Mouse (Mus musculus) kidney, postnatal 25 days (tissue): ENCODE measurements at regions not wholly inside any gene's neighbourhood (a gene's known extent, or its start where the extent isn't known, plus 50 kb on each side); places are given as distances from the start of the nearest gene placed in this dataset.
A peak's percentile ranks its signal among the peaks of the same experiment; 100 is the strongest.

ENCODE experiments used
- DNase-seq, 2 experiments: peaks; one replicate each; pipeline ENCODE4 v3.0.0; 2021; ENCODE audit warnings: mixed read lengths in 2 of 2

DNA sequence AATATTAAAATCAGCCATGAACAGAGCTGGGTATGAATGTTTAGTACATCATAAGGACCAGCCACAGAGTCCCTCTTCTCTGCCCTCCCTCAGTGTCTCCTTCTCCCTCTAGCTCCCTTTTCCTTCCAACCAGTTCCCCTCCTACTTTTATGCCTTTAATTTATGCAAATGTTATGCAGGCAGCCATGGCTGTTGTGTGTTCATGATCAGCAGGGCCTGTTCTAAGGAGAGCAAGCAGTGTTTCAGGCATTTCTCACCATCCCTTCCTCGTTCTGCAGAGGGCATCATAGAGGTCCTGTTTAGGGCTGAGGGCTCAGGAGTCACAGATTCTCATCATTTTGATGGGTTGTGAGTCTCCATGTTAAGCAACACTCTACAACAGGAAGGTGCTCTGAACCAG, 162.4 kb upstream of the Dkk2 start:
- DNase-seq: no peak

DNA sequence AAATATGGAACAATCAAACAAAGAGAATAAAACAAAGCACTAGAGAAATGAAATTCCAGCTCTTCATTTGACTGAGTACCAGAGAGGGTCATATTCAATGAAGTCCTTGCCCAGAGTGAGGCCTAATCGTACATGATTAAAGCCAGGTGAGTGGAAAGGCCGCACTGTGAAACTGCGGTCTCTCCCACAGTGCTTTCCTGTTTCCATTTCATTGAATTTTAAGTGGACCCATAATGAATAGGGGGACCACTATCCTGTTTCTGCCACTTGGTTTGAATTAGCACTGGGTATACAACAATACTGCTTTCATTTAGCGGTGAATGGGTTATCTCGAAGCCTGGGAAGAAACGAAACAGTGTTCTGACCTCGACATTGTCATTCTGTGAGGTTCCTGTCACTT, 144.2 kb upstream of the Dkk2 start:
- no peak for DNase-seq

DNA sequence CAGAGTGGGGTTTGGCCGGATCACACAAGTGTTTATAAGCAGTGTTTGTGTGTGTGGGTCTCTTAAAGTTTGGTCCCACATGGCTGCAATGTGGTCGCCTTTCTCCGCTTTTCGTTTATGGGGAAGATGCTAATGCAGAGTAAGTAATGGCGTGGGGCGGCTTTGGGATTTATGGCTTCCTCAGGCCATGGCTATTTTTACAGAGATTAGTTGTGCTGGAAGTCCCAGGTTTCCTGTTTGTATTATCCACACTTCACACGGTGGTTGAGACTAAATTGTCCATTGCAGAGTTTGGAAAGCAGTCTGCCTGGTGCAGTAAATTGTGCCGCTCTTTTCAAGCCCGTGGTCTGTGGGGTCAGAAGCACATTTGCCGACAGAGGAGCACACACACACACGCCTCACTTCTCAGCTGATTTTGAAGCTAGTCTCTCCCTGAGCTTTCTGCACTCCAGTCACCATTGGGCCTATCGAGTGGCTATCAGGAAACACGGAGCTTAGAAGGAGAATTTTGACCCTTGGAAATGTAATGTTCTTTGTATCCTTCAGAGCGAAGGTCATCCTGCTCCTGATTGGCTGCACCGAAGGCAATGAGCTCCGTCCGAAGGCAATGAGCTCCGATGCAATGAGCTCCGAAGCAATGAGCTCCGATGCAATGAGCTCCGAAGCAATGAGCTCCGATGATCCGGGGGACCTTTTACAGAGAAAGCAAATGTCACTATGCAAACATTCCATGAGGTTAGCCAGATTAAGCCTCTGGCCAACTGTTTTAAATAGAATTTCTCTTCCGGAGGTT, 142.9 kb upstream of the Dkk2 start:
- DNase-seq: peak; percentile 45 to 50

DNA sequence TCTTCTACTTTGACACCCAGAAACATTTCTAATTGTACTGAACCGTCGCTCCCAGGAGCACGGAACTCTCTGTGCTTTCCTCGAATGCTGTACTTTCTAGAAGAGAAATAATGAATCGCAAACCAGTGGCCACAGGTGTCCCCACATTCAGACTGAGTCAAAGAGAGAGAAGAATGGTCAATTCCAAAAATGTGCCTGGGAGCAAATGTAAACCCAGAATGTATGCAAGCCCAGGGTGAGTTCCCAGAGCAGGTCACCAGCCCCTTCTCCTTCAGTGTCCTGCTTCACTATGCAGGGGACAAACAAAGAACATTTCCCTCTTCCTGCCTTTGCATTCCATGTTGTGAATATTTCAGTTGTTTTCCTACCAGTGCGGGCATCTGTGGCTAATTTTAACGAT, 141.7 kb upstream of the Dkk2 start:
- DNase-seq: no peak

DNA sequence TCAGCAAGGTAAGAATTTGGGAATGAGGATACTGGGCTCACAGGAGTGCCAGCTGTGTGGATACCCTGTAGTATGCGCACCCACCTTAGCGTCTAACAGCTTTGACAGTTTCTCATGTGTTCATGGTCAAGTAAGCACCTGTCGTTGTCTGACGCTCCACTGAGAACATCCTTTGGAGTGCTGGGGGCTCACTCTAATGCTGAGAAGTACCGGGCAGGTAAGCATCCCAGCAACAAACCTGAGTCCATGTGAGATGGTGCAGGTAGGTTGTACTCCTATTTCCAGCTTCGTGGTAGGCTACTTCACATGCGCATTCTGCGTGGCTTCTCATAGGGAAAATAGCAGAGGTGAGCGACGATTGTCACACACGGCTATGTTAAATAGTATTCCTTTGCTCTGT, 129.3 kb upstream of the Dkk2 start:
- no peak for DNase-seq

DNA sequence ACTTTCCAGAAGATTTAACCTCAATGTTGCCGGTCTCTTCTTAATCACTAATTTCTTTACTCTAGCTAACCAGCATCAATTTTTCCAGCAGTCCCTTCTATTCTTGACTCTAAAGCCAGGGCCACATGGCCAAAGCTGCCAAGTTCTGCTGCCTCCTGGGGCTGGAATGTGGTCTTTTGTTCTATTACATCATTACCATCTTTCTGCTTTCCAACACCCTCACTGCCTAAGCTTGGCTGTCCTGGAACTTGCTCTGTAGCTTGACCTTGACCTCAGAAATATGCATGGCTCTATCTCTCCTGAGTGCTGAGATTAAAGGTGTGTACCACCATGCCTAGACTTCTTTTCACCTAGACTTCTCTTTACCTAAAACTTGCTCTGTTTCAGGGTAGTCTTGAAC, 124.5 kb upstream of the Dkk2 start:
- no peak for DNase-seq

DNA sequence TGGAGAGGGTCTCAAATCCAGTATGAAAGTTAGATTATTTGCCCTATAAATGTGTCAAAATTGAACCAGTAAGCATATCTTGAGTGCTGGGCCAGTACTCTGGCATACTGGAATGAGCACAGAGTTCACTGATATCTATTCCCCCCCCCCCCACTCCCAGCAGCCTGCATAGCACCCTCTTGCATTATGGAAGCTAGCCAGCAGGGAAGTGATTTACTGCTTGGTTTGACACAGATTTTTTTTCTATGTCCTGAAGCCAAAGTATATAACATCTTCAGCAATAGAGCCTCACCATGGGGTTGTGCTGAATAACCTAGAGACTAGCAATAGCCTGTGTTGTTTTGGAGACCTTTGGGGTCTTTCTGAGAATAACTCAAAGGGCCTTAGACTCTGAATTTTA, 123.5 kb upstream of the Dkk2 start:
- no peak for DNase-seq

DNA sequence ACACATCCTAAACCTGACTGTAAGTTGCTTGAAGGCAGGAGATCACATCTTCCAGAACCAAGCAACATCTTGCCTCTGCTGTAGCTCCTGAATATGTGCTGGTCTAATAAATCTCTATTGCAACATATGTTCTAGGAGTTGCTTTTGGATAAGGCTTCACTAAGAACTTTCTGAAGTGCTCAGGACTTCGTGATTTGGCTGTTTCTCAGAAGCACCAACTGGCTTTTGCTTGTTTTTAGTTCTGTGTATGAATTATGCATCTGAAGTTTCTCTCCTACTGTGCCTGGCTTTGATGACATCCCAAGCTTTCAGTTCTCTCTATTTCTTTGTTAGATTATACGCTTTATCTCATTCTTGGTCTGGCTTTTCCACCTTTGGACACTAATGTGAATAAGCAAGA, 122.2 kb upstream of the Dkk2 start:
- no peak for DNase-seq

DNA sequence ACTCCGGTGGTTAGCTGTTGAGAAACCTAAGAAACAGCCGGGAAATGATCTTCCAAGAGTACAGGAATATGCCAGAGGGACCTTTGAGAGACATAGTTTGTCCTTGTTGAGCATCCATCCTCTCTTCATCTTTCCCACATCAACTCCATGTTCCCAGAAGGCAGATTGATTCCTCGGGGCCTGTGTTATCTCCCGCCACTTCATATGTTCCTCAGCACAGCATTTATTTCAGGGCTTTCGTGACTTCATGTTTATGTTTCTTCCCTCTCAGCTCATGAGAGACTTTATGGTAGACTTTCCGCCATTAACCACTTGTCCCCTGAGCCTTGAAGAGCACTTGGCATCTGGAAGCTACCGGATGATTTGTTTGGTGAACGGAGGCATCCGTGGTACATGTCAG, 120.1 kb upstream of the Dkk2 start:
- DNase-seq: no peak

DNA sequence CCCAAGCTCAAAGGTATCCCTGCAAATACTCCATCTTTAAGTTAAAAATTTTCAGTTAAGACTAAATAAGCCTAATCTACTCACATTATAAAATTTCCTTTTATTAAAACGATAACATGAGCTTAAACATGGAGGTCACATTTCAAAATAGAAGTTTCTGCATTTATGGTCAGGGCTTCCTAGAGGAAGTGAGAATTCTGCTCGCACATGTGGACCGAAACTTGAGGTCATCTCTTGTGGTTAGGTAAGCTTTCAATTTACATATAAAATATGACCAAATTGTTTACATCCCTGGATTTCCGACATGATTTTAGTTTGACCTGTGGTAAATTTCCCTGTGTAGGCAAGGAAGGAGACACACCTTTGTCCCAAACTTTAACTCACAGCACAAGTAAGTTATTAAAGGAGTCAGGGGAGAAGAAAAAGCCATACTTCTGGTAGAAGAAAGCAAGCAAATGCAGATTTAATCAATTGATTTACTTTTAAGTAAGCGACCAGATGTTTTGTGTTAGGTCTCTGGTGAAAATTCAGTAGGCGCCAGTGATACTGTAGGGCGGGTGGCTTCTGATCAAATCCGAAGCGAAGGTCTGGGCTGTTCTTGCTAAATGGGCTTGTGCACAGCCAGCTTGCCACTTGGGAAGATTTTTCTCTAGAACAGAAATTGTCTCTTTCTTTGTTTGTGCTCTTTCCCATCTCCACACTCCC, 119.5 kb upstream of the Dkk2 start:
- DNase-seq: no peak

DNA sequence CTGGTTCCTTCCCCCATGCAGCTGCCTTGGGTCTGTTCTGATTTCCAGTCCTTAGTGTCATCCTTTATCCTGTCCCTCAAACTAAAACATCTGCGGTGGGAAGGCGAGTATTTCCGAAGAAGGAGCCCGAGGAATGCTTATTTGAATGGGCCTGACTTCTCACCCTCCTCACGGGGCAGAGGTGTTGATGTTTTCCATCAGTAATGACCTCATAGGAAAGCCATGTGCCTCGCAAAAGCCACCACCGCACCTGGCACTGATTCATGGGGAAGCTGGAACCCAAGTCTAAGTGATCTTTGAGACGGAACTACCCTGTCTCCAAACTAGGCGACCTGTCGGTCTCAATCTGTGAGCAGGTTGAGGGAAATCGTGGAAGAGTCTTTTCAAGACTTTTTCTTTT, 117.8 kb upstream of the Dkk2 start:
- DNase-seq: no peak

DNA sequence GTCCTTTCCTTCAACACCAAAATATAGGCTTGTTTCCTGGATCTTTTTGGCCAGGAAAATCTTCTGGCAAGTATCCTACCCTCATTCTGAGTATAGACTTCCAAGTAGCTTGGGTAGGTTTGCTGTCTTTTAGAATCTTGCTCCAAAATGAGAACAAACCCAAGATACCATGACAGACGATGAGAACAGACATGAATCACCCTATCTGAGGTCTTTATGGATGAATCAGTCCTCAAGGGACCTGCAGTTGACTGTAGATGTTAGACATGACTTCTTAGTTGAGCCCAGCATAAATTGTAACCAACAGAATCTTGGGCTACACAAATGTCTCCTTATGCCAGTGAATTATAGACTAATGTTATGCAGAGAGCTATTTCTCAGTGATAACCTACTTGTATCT, 114.3 kb upstream of the Dkk2 start:
- DNase-seq: no peak

DNA sequence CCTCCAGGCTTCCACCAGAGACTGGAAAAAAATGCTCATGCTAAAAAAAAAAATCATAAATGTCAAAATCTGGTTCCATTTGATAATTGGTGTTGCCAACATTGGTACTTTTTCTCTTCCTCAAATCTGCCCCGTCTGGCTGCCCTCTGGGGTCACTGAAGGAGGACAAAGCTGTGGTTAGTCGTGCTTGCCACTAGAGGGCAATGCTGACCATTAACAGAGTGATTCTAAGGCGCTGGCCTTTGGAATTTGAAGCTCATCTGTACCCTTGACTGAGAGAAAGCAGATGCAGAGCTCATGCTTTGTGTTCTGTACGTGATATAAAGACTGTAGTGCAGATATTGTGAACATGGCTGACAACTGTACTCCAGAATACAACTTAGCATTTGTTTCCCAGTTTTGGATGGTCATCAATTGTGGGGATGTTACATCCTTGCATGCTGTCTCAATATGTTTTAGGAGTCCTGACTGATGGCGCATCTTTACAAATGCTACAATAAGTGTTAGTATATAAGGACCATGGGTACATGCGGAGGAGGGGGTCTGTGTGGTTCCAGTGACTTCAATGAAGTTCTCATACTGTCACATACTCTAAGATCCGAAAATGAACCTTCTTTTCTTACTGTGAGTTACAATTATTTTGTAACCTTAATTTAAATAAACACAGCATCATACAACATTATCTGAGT, 109.0 kb upstream of the Dkk2 start:
- DNase-seq: peak; percentile 64

DNA sequence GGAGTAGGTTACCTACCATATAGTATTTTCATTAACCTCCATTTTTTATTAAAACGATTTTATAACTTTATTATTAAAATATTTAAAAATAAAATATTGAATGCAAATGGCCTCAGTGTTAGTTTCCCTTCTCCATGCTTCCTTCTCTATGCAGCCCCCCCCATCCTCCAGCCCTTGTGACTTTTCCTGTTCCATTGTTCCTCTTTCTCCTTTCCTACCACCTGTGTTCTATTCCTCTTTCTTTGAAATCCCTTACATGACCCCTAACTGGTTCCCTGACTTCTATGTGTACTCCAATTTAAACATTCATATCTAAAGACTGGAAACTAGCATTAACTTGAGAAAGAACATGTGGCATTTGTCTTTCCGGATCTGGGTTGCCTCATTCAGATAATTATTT, 101.8 kb upstream of the Dkk2 start:
- DNase-seq: no peak

DNA sequence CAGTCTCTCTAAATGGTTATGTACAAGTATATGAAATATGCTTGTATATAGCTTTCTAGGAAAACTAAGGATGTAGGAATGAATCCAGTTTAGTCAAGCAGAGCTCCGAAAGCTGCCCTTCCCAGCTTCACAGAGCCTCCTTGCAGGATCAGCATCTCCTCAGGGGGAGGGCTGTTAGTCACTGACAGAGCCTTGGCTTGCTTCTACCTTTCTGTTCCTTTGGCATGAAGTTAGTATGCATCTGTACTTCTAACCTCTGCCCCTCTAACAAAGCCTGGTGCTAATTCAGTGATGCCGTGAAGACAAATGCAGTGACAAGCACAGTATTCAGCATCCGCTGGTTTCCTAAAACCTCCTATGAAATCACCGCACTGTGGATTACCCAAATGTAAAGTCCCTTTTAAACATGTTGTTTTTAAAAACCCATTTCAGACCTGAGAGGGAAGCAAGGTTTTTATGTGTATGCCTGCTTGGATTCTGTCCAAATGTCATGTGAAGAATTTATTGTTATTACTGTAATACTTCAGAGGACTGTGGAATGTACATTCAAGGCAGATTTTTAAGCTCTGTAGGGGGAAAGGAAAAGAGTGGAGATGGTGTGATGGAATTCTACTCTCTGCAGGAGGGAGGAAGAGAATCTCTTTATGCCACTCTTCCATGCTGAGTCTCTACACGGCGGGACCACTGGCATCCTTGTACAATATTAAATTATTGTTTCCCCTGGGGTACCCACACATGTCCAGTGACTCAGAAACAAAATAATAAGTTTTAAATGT, 86.1 kb upstream of the Dkk2 start:
- DNase-seq: no peak

DNA sequence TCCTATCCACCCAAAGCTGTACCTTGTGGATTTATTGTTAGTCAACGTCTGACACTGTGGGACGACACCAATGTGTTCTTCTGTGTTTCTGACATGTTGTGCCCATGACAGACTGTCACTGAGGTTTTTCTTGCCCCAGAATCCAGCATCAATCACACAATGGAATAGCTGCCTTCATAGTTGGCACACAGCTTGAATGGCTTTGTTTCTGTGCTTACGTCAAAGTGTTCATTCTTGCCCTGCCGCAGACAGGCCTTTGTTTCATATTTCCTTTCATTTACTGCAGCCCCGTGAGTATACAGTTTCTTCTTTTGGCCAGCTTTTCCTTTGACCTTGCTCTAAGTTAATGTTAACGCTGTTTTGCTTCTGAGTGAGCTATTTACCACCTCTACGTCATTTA, 78.9 kb upstream of the Dkk2 start:
- DNase-seq: no peak

DNA sequence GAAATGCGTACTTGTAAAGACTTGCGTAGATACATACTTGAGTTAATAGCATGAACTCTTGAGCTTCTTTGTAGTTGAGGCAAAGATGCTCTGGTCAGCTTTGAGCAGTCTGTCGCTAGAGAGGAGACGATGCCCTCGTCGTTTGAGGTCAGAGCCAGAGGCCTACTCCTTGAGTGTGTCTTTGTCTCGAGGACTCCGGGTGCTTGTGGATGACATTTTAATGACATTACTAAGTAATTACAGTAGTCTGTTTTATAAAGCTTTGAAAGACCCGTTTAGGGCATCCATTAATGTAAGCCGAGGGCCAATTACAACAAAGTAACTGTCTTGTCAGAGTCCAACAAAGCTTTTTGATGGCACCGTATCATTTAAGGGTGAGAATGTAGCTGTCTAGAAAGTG, 78.2 kb upstream of the Dkk2 start:
- no peak for DNase-seq

DNA sequence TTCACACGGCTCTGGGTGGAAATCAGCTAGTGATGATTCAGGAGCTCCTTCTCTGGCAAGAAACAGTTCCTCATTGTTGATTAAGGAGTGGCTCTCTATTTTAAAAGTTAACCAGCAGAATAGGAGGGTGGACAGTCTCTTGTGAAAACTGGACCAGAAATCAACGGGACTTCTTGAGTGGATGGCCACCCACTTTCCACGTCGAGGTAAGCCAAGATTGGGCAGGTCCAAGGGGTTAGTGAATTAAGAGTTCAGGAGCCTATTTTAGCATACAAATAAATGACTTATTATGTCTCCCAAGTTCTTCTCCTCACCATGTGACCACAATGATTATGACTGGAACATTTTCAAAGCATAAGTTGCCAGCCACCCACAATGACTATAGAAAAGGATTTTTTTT, 77.7 kb upstream of the Dkk2 start:
- DNase-seq: no peak

DNA sequence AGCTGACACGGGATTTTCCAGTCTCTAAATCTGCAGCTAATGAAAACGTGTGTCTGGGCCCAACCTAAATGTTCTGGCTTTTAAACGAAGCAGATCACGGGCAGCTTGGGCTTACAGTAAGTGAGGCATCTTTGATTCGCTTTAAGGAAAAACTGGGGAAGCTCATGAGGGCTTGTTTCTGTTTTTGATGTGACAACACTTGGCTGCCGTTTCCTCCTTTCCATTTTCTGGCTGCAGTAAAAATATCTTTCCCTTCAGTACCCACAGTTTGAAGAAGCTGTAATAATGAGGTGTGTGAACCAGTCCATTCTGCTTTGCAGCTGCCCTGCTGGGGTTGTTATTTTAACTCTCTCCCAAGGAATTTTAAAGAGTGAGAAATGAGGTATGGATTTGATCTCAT, 69.9 kb upstream of the Dkk2 start:
- DNase-seq: no peak

DNA sequence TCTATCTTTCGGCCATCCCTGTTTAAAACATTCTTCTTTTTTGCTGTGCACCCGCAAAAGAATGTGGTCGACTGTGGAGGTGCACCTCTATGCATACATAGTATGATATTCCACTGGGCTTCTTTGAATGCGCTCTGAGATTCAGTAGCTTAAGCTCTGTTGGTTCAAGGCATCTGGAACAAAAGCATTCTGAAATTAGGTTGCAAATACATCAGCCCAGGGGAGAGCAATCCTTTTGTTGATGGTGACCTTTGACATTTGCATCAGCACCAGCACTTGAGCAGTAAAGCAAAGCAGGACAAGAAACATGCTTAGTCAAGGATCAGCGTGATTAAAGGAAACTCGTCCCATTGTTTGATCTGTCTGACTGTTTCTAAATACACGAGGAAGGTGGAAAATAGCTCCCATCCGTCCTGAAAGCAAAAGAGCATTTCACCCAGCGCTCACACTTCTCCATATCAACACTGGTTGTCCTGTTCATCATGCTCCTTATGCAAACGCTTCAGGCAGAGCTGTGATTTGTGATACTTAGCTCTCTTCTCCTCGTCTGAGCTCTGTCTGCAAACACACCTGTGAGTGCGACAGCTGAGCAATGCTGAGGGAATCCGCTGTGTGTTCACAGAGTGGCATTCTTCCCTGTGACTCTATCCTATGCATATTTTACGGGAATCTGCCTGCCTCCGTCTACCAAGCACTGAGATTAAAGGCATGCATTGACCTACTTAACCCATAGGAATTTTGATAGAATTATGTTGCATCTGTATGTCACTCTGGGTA, 67.4 kb upstream of the Dkk2 start:
- DNase-seq: no peak

DNA sequence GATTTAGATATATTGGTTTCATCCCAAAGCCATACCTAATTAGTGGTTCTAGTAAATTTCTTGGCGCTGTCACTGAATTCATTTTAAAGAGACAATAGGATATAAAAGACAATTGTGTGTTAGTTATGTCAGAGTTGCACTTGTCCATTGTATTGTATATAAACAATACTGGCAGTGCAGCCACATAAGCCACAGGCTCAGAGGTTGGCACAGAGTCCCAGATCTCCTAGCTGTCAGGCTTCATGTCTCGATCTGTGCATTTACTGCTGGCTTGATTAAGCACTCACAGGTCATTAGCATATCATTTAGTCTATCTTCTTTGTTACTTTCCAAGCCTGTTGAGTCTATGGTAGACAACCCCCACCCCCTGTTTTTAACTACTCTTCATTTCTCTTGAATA, 66.6 kb upstream of the Dkk2 start:
- DNase-seq: no peak

DNA sequence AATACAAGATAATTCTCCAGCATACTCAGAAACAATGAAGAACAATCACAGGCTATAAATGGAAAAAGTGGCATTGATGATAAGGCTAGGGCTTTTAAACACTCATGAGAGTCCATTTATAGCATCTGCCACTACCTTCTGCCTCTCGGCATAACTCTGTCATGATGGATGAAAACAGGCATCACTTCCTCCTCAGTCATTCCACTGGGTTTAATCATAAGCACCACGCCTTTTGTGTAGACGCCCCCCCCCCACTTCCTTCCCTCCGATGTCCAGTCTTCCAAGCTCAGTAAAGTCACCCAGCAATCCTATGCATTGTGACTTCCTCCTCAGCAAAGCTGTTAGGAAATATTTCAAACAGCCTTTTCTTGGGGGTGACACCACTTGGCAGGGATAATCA, 63.1 kb upstream of the Dkk2 start:
- no peak for DNase-seq

DNA sequence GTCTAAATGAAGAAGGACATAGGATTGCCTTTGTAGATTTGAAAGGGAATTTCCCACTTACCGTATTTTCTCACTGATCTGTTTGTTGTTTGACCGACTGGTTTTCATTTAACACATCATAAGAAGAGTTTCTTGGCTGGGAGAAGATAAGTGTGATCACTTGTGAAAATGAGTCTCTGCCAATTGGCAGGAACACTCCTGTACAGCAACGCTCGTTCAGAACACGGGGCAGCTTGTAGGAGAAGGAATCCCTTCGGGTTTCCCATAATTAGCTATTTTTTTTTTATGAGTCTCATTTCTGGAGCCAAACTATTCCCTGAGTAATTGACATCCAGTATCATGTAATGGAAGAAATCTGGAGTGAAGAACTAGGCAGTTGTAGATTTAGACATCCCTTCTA, 61.8 kb upstream of the Dkk2 start:
- DNase-seq: no peak
